Mouse (Mus musculus): ENCODE measurements around the gene Gpr137c.

The Gpr137c gene

DNA sequence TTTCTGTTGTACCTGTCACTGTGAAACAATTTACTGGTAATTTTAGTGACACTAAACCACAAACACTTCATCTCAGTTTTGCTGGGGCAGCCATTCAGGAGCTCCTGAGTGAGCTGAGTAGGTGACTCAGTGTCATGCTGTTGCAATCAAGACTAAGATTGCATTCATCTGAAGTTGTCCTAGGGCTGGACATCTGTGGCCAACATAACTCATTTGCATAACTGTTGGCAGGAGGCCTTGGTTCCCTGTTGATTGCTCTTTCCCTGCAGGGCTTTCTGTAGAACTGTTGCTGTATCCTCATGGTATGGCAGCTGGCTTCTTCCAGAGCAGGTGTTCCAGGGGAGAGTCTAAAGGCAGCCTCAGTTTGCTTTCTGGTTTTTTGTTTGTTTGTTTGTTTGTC, 106.0 kb downstream of the Gpr137c start:
- in situ Hi-C loops (cut with MboI; ENCODE audit: low pct_unique_long_range_greater_than_20kb in 1 of 2, low sequenced_read_pairs in 2 of 2, unreplicated experiment in 1 of 2) = loop anchor here in 1 of 2 experiments (25.0 kb wide), 1 partner anchor 1937 kb away; no protein-coding TSS in a partner anchor

DNA sequence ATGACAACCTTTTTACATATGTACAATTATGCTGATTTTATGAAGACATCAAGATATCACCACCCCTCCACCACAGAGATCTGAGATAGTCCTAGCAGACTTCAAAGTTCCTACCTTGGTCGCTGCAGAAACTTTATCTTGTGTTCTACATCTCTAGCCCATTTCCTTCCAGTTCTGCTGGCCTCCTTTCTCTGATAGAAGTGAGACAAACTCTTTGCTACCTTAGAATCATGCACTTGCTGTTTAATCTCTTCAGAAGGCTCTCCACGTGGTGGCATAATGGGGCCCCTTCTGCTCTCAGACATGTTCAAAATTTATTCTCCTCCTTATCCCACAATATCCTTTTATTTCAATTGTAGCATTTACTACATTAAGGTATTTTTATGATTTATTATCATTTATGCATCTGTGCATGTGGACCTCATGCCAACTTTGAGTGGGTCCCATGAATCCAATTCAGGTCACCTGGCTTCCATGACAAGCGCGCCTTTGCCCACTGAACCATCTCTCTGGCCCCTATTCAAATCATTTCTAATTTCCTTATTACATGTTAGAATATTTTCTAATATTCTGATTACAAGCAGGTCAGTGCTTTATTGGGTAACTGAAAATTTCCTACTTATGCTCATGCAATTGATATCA, 108.7 kb downstream of the Gpr137c start:
- in situ Hi-C loops (cut with MboI; ENCODE audit: low pct_unique_long_range_greater_than_20kb in 1 of 2, low sequenced_read_pairs in 2 of 2, unreplicated experiment in 1 of 2) = loop anchor here in 1 of 2 experiments (25.0 kb wide), 1 partner anchor 1934 kb away; no protein-coding TSS in a partner anchor

DNA sequence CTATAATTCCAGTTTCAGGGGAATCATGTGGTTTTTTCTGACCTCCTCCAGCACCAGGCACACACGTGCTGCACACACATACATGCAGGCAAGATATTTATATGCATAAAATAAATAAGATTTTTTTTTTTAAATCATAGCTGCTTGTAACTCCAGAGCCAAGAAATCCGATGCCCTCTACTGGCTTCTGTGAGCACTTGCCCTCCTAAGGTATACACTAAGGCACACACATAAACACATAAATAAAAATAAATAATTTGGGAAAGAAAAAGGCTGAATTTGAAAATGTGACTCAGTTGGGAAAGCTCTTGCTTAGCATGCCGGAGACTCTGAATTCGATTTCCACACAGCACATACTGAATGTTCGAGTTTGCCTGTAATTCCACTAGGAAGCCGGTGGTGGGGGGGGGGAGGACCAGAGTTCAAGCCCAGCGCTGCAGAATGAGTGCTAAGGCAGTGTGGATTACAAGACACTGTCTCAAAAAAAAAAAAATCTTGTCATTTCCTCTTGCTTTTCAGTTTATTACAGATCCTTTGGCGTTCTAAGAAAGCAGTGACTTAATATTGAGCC, 109.6 kb downstream of the Gpr137c start:
- in situ Hi-C loops (cut with MboI; ENCODE audit: low pct_unique_long_range_greater_than_20kb in 1 of 2, low sequenced_read_pairs in 2 of 2, unreplicated experiment in 1 of 2) = loop anchor here in 1 of 2 experiments (25.0 kb wide), 1 partner anchor 1933 kb away; no protein-coding TSS in a partner anchor

DNA sequence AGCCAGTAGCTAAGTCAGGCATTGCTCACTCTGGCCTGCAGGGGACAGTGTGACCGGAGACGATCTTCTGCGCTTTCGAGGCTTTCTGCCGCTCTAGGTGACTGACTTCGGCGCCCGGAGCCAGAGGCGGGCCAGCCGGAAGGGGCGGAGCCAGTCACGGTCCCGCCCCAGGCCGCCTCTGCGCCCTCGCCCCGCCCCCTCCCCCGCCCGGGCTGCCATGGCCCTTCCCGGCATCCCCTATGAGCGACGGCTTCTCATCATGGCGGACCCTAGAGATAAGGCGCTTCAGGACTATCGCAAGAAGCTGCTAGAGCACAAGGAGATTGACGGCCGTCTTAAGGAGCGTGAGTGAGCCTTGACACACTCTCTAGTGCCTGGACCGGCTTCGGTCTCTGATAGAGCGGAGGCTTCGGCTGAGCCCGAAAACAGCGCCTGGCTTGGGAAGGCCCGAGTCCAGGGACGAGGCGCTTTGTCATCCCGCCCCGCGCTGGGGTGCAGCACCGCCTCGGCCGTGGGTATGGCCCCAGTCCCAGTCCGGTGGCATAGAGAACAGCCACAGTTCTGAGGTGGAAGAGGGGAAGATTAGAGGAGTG, 110.2 kb downstream of the Gpr137c start, which contains the start of gene Psmc6:
Gene Psmc6 (plus strand): TSS at position 200 of the 593 bp plus-strand sequence.
- in situ Hi-C loops (cut with MboI; ENCODE audit: low pct_unique_long_range_greater_than_20kb in 1 of 2, low sequenced_read_pairs in 2 of 2, unreplicated experiment in 1 of 2) = loop anchor here (10.0 to 25.0 kb wide), 2 partner anchors 55 to 1933 kb away; no protein-coding TSS in a partner anchor

All from mouse embryonic stem cell (cell line).